Mouse (Mus musculus): Measurements from ENCODE around the gene Ednrb.

The Ednrb gene

DNA sequence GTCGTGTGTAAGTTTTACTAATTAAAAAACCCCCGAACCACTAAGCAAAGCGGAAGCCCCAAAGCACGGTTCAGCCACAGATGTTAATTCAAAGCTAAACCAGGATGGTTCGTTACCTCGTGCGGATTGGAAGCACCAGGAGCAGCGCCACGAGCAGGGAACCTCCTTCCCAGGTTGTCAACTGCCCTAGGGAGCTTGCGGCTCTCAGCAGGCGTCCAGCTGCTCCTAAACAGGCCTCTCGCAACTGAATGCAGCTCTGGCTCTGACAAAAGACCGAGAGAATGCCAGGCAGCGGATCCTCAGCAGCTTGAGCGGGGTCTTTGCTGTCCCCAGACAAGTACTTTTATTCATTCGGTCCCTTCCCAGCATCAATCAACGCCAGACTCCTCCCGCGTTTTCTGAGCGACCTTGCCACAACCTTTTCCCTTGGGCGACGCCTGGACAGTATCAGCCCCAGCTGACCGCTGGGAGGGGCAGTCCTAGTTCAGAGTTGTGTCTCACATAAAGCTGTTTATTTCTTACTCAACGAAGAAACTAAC lies at the start of gene Ednrb:
TSS of gene Ednrb (minus strand) at position 392 of the 539 bp plus-strand sequence.
- CTCF ChIA-PET: no interaction called here

DNA sequence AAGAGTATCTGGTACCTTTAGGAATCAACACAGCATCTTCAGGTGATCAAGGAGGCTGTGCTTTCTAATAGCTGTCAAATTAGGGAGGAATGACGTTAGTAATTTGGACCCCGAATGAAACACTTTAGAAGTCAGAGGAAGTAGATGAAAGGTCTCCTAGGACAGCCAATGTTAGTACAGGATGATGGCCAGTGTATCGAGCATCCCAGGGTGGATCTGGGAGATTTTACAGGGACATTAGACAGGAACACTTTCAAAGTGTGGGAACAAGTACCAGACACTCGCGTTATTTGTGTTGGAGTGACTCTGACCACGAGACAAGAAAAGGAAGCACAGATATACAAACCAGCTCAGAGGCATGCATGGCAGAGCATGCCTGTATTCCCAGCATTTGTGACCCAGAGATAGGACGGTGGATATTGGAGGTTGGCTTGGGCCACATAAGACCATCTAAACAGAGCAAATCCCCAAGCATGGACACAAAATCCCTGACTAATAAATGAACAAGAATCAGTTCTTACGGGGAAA lies 48.3 kb upstream of the Ednrb start:
- CTCF ChIA-PET: no interaction called here

DNA sequence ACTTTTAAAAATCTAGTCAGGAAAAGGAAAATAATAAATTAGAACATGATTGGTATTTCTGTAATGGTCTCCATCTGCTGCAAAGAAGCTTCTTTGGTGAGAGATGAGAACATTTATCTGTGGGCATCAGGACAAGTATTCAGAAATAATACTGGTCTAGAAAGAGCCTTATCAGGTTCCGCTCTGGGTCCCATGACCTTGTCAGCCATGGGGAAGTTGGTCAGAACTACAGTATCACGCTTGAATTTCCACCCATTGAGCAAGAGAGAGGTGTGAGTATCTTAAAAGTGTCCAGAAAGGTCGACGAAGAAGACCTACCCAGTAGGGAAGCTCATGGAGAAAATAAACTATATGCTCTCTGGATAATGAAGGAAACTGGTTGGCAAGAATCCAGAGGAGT lies 46.6 kb upstream of the Ednrb start:
- CTCF ChIA-PET: no interaction called here

DNA sequence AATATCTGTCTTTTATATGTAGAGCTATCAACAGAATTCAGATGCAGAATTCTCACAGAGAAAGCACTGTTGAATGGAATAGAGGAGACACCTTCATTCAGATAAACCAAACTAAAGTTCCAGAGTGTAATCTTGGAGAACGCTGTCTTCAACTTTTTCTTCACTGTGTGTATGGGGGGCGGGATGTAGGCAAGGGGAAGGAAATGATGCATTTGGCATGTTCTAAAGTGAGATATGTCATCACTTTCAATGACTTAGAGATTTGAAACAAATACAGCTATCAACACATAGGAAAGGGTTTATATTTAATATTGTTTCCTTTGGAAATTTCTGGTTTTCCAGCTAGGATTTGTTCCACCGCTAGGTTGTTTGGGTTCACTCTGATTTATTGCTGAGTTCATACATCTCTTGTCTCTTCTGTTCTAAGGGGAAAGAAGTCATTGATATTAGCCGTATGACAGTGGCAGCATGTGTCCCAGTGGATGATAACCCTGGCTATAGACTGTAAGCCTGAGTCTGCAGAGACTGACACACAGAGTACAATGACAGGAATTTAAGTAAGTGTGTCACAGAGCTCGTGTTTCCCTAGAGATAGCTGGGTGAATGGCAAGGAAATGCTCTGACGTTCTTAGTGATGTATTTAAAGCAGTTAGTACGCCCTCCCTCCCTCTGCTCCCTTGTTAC lies 40.8 kb upstream of the Ednrb start:
- CTCF ChIA-PET: no interaction called here

DNA sequence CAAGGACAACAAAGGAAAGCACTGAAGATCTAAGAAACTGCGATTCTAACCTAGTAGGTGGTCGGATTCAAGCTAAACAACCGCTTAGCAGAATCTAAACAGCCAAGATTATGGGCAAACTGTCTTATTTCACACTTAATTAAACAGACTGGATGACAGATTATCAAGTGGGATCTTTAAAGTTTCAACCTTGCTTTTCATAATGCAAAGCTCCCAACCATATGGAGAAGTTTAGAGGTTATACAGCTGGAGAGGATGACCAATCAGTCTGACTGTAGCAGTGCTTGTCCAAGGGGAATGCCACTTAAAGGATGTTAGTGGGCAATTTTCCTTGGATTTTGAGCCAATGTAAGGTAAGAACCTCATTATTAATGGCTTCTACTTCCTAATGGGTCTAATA lies 38.7 kb upstream of the Ednrb start:
- CTCF ChIA-PET: no interaction called here

DNA sequence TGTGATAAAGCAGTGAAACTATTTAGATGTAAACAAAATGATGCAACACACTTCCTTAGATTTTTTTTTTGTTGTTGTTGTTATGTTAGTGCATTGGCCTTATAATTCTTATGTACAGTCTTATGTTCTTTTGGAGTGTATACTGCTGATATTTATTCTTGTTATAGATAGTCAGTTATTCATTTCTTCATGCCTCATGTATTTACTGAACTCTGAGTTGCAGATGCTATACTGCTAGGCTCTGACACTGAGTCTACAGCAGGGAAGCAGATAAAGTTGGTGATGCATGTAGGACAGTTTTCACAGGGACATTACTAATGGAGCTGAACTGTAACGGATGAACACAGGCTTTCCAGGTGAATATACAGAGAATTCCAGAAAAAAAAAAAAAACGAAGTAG lies 32.9 kb upstream of the Ednrb start:
- CTCF ChIA-PET: no interaction called here

DNA sequence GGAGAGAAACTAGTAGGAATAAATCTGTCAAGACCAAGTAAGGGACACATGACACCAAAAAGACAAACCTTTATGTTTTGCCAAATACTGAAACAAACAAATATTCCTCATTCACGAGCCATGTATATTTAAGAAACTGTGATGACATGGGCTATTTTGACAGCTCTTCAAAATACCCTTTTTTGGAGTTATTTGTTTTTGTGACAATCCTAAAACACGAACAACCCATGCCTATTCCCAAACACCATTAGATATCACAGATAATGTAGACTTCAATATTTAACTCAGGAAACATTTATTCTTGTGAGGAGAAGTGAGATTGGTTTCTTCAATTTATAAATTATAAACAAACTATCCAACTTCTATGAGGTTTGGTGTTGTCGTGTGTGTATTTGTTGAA lies 32.4 kb upstream of the Ednrb start:
- CTCF ChIA-PET: no interaction called here

DNA sequence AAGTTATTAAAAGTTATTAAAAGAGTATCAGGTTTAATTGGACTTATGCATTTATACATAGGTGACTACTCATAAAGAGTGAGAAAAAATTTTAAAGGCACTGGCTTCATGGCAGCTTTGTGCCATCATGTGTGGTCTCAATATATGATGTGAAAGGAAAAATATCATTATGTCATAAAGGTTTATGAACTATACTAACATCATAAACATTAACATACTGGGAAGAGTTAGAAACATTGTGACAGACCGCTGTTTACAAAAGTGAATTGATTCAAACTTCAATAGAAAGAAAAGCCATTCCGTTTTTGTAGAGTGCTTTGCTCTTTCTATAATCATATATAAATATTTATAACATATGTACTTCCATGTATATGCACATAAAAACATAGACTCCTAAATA lies 22.4 kb upstream of the Ednrb start:
- CTCF ChIA-PET: no interaction called here

DNA sequence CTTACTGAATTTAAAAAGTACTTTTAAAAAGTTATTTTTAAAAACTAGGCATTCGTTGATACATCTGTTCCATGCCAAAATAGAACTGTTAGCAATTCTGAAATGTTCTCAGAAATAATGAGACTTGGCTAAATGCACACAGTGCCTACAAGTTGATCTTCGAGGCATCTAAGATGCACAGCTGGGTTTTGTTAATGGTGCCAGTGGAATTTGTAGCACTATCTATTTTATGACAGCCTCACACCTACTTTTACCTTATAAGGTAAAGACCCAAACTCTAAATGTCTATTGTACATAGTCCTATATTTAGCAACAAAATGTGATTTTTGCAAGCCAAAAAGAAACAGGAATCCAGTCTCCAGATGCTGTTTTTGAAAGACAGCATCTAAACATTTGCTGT lies 21.0 kb upstream of the Ednrb start:
- CTCF ChIA-PET: no interaction called here

DNA sequence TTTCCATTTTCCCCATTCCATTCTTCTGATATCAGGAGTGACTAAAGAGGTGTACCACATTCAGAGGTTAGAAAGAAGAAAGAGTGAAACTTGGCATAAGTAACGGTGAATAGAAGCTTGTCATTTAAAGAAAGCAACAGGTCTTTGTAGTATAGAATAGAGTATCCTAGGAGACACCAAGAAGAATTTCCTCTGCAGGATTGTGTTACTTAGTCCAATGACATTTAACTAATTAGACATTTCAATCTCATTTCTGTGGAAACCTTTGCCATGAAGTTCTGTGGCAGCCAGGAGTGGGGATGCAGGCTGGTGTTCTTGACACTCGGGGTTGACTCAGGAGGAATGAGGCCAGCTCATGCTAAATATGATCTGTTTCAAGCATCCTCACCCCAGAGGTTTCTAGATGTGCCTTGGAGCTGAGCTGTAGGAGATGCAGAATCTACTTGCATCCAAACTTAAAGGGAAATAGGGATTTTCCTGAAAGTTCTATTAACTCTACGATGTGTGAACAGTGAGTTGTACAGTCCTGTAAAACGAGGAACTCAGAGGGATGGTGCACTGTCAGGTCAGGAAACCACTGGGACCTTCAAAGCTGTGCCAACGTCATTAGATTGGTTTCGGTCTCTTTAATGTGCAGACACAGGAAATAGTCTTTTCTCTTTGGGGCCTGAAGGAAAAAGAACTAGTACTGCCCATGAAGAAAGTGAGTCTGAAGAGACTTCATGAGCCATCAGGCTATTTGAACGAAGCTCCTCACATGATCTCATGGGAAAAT lies 6.1 kb upstream of the Ednrb start:
- CTCF ChIA-PET: no interaction called here

DNA sequence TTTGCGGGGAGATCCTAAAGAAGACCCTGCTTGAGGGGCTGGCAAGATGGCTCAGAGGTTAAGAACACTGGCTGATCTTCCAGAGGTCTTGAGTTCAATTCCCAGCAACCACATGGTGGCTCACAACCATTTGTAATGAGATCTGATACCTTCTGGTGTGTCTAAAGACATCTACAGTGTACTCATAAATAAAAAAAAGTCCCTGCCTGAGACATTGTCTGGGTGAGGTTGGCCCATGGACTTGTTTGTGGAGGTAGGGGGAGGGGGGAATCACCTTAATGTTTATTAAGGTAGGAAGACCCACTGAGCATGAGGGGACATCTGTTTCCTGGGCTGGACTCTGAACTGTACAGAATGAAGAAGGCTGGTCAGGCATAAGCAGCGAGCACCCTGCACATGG lies 1.5 kb upstream of the Ednrb start:
- CTCF ChIA-PET: no interaction called here

DNA sequence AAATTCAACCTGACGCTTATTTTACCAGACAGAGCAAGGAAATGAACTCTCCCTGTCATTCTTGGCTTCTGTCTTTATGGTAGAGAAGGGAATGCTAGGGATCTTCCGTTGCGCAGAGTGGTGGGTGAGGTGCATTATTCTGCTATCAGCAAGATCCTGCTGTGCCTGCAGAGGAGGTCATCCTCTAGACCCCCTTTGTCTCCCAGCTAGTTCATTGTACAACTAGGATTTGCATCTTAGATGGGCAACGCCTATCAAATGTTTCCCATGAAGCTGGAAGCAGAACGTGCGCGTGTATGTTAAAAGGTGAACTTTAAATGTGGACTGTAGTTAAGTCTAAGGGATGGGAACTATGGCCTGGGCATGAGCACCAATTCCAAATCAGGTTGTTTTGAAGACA lies 742 bp upstream of the Ednrb start:
- CTCF ChIA-PET: no interaction called here

DNA sequence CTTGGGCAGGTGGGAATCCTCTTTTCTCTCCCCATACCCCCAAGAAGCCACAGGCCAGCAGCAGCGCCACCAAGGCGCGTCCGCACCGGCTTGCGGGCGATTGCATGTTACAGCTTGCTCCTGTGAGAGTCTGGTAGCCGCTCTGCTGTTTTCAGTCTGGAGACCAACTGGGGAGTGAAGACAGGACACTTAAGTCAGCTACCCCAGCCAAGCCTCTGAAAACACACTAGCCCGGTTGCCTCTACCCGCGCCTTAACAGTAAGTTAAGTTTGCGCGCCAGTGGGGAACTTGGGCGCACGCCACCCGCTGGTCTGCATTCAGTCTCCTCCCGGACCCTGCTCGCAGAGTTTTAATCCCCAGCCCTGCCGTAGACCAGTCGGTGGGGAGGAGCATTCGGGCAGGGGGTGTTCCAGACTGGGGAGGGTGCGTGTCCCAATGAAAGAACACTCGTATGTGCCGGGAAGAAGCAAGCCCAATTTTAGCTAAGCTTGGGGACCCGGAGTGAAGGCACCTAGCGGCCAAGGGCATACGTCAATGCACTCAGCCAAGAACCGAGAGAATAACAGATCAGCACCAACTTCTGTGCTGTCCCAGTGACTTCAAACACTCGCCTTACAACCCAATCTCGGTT lies 716 bp downstream of the Ednrb start:
- CTCF ChIA-PET: no interaction called here

DNA sequence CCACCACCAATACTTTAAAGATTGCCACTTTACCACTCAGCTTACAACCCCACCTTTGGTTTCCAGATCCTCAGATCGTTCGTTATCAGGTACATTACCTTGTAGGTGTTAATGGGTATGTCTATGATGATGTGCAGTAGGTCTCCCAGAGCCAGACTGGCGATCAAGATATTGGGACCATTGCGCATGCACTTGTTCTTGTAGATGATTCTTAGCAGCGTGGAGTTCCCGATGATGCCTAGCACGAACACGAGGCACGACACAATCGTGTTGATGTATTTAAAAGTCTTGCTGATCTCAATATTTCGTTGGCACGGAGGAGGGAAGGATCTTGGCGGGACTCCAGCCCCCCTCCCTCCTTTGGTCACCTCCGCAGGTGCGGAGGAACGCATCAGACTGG lies 1.3 kb downstream of the Ednrb start:
- CTCF ChIA-PET: no interaction called here

DNA sequence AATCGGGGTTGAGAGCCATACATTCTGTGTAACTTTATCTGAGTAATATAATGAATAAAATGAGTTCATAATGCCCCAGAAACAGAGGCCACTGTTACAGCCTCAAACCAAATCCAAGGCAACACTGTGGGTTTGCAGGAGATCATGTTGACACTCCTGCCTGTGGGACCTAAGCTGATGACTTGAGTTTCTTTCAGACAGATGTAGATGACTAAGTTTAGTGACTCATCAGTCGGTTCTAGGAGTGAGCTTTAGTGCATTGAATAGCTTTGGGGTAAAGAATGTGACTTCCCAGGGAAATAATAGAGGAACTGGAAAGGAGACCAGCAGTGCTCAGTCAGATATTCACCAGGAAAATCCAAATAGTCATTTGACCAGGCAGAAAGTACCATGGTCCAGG lies 3.8 kb downstream of the Ednrb start:
- CTCF ChIA-PET: no interaction called here

DNA sequence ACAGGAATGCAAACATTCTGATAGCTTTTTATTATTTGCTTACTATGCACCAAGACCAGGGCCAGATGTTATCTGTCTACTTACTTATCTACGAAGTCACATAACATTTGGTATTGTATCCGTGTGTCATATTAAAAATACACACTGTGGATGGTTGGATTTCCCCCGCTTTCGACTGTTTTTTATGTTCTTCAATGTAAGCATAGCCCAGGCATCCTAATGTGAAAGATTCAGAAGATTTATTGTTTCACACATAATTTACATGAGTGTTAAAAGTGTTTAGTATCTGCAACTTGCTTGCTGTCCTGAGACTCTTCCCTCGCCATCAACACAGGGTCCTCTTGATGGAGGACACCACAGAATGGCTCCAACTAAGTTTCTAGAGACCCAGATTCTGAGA lies 5.3 kb downstream of the Ednrb start:
- CTCF ChIA-PET: no interaction called here

DNA sequence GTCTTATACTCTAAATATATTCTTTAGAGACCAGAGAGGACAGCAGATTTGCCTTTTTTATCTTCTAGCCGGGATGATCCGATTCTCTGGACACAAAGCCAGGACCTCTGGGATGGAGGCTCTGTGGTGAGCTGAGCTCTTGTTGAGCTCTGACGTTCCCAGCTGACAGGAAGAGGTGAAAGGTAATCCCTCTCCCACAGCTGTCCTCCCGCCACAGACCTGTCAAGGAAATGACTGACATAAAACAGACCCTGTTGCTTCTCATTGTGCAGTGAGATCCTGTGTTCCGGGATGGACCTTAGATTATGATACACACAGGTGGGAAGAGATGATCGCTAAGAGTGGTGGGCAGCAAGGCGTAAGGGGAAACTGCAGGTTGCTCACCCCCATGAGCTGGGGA lies 9.6 kb downstream of the Ednrb start:
- CTCF ChIA-PET: no interaction called here

DNA sequence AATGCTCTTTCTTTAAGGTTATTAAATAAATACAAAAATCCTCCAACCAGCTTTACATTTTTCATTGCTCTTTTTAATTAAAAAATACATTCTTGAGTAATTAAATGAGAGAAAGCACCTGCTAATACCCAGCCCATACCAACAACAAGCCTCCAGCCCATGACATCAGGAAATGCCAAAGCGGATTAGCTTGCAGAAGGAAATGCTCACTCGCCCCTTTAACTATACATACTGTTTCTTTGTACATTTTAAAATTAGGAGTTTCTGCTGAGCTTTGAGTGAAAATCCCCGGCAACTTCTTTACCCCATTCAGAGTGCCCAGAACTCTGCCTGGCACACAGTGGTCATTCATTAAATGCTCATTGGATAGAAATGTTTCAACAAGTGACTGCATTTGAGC lies 10.1 kb downstream of the Ednrb start:
- CTCF ChIA-PET: no interaction called here

DNA sequence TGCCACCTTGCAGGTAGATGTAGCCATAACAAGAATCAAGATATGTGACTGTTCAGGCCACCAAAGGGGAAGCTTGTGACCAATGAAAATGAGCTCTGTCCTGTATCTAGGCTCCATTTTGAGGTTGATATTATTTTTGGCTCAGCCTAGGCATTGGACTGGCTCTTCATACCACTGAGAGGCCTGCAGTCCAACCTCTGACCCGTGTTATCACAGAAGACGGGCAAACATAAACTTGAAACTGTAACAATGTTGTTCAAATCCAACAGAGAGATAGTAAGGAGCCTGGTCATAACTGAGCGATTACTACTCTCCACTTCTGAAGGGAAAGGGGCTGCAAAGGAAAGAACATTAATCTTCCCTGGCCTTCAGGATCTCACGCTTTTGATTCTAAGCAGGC lies 11.7 kb downstream of the Ednrb start:
- CTCF ChIA-PET: no interaction called here

DNA sequence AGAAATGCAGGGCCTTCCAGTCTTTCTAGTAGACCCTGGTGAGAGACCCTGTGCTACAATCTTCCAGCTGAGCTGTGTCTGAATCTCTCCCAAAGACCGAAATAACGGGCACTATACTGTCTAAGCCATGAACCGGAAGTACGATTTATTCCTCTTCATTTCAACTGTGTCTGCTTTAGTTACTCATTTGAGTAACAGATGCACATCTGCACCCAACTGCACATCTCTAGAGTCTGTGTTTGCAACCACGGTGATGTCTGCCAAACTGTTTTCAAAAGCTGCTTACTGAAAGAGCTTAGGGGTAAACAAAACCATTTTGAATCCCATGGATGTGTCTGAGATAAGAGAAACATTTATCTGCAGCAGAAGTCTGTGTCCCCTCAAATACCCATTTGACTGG lies 13.2 kb downstream of the Ednrb start:
- CTCF ChIA-PET: no interaction called here

DNA sequence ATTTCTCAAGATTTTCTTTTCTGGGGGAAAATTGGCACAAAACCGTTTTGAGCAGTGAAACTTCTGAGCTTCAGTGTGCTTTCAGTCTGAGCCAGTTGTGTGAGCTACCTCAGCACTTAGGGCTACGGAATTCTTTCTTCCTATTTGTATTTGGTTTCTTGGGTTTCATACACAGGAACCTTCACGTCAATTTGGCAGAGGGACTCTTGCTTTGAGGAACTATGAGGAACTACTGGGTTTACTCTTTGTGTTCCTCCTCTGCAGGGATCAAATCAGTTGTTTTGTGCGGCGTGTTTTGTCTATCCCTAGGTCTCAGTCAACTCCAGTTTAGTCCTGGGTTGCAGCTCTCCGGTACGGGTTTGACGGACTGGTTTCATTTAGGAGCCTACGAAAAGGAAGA lies 17.9 kb downstream of the Ednrb start:
- CTCF ChIA-PET: no interaction called here

DNA sequence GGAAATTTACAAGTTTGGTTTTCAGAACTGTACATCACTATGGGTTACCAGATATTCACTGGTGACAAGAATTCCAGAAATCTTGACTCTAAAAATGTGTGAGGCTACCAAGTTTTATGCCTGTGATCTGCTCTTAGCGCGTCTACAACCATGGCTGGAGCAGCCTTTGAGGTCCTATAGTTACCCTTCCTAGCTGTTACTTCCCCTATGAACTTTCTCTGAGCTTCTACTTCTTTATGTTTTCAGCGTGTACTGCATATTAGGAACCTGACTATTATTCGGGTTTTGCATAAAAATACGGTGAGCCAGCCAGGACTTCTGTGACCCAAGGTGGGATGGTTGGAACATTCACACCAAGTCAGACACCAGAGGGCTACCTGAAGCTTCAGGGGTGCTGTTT lies 18.3 kb downstream of the Ednrb start:
- CTCF ChIA-PET: no interaction called here

DNA sequence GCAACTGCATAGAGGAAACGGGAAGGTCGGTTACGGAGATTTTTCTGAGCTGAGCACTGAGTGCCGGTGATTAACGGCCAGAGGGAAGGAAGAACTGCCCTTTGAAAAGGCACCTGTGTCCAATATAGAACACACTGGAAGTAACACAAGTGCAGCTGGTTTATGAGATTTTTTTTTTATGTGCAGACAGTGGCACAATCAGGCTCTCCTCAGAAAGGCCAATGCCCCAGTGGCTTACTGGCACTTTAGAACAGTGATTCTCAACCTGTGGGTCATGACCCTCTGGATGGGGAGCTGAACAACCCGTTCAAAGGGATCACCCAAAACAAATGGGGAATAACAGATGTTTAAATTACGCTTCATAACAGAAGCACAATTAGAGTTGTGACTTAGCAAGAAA lies 20.7 kb downstream of the Ednrb start:
- CTCF ChIA-PET: no interaction called here

All from spleen, embryonic (tissue).